Mouse (Mus musculus): ENCODE results near the gene Asphd1.

The Asphd1 gene

DNA sequence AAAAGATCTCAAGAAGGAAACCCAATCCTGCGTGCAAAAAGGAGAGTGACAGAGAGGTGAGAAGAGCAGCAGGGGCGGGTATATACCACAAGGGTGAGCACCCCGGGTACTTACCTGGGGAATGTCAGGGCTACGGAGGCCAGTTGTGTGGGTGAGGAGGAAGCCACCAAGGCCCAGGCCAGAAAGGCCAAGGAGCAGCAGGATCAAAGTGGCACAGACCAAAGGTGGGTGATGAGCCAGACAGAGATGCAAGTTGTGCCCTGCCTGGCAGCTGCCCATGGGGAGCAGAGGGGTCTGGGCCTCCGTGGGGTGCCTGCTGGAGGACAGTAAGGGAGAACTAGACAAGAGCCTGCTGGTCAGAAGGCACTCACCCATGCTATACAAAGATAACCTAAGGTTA is 52.5 kb downstream of the Asphd1 start:
- no peak for DNase-seq (ENCODE audit: low spot score)

Measured in ovary, adult 18-20 months (tissue).